Mouse (Mus musculus) frontal cortex, postnatal 36 days (tissue): ENCODE measurements around the gene Dna2.

Source experiments
- DNase-seq, 2 experiments: peaks; one replicate each; pipeline ENCODE4 v3.0.0; 2022; ENCODE audit warnings: low spot score in 2 of 2

Dna2 gene

DNA sequence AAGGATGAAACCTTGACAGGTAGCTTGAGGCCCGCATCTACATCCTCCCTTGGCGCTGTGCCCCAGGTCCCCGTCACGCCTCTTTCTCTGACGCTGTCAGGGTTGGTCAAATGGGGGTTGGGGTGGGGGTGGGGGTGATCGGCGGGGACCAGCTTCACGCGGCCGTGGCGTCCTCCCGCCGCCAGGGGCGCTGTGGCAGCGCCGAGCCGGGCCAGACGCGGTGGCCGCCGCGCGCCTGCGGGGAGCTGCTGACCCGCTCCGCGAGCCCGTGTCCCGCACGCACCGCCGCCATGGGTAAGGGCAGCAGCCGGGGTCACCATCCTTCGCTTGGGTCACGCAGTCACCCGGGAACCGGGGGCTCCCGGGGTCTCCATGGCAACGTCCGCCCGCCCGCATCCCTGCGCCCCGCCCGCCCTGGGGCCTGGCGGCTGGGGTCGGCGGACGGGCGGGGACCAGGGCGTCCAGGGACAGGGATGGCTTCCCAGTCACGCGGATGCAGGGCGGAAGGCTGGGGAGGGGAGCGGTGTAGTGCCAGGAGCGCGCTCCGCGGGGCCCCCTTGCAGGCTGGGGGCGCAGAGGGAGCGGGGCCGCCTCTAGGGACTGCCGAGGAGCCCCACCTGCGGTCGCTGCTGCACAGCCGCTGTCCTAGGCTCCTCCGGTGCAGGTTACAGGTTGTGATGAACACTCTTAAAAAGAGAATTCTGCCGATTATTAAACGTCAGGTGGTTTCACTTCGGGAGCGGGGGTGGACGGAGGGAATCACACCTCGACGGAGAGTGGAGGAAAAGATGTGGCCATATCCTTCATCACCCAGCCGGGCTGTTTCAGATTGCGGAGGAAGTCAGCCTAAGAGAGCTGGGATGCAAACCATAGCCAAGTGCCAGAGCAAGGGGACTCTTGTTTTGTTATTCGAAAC lies 33.5 kb downstream of the Dna2 start, which contains the start of gene Rufy2:
Rufy2 (plus strand) TSS at position 185 of the 916 bp plus-strand sequence.
- peak; percentile 89 to 91 for DNase-seq

DNA sequence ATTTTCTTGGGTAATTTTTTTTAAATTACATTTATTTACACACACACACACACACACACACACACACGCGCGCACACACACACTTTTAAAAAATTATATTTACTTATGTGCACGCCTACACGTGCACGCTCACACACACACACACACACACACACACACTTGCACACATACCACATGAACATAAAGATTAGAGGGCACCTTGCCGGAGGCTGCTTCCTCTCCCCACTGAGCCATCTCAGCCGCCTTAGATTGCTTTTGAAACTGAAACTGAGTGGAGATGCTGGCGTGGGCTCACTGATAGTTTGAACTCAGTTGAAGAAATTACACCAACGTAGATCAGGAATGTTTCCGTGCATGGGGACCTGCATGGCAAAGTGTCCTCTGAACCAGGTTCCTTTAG lies 37.2 kb downstream of the Dna2 start:
- no peak for DNase-seq

DNA sequence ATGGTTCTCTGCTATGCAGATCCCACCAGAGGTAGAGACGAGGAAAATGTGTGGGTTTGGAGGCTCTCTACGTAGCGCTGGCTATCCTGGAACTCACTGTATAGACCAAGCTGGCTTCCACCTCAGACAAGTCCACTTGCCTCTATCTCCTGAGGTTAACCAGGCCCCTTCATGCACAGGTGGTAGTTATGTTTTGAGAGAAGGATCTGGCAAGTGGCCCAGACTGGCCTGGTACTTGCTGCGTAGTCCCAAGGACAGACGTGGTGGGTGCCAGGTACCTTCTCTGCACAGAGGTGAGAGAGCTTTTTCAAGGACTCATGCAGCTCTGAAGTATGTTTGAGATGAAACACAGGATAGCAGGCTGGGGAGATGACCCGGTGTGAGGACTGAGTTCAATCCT lies 37.7 kb downstream of the Dna2 start:
- DNase-seq, result no peak

DNA sequence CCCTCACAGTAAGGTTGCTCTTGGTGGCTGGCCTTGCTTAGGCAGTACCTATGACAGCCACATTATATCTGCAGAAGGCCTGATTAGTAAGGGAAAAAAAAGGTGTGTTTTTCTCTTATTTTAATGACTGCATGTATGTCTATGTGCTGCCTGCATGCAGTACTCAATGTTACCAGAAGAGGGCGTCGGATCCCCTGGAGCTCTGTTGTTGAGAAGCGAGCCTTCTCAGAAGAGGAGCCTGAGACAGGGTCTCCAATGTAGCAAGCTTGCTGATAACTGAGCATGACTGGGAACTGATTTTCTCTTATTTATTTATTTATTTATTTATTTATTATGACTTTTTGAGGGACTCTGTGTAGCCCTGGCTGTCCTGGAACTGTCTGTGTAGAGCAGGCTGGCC lies 40.5 kb downstream of the Dna2 start:
- no peak for DNase-seq

DNA sequence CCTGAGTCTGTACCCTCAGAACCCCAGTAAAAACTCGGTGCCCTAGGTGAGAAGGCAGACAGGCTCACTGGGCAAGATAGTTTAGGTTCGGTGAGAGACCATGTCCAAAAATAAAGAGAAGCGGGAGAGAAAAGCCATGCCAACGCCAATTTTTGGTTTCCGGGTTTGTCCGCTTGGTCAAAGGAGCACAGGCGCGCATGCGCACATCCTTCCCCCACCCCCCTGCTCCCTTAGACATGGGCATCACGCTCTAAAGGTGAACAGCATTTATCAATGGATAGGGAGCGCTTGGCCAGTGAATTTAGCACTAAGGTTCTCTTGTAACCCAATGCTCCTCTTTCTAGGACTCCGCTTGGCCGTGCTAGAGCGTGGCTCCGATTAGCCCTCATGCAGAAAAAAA lies 43.8 kb downstream of the Dna2 start:
- no peak for DNase-seq

DNA sequence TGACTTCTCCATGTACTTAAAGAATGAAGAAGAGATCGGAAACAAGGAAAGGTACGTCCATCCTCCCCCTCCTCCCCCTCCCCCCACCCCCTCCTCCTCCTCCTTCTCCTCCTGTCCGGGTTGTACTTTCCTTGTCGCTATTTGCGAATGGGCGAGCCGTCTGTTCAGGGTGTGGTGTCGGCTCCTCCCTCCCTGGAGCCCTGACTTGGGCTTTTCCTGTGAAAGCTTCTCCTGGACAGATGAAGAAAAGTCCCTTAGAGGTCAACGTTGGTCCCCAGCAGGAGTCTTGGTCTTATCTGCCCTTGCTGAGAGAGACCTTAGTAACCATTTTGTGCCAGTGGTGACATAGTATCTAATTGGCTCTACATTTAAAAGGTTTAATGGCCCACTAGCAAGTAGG lies 47.2 kb downstream of the Dna2 start:
- no peak for DNase-seq

DNA sequence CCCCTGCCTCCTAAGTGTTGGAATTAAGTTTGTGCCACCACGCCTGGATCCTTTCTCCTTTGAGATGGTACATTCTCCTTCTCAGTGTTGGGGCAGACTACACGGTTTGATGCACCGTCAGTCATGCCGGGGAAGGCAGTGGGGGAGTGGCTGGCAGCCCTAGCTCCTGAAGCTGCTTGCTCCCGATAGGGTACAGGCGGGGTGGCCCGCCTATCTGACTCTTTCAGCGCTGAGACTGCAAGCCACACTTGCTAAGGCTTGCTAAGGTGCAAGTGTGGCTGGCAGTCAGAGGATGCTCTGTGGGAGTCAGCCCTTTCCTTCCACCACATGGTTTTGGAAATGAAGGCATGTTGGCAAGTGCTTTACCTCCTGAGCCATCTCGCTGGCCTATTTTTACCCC lies 53.8 kb downstream of the Dna2 start:
- no peak for DNase-seq

DNA sequence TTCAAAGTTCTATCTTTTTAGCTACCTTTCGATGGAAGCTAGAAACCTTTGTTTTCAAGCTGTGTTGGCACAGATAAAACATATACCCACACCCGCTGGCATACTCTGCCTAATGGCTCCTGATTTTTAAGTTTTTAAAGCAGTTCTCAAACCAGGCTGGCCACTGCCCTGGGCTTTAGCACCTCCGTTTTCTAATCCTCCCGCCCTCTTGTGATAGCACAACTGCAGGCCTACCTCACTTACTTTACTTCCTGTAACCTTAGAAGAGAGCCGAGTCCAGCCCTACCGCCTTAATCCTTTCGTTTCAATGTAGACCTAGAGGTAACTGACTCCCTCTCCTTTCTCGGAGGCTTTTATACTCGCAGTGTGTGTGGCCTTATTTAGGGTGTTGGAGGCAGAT lies 56.4 kb downstream of the Dna2 start:
- DNase-seq, result no peak

DNA sequence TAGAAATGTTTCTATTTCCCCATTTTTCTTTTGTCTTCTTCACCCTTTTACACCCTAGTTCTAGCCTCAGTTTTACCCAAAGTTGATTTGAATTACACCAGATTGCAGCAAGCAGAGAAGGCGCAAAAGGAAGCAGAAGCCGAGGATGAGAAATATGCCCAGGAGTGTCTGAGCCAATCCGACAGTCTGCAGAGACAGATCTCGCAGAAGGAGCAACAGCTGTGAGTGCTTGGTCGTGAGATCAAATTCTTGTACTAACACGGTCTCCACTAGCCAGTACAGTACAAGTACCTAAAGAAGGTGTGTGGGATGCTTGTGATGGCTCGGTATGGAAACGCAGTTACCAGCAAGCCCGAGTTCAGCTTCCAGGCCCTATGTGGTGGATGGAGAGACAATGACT lies 57.7 kb downstream of the Dna2 start:
- no peak for DNase-seq

DNA sequence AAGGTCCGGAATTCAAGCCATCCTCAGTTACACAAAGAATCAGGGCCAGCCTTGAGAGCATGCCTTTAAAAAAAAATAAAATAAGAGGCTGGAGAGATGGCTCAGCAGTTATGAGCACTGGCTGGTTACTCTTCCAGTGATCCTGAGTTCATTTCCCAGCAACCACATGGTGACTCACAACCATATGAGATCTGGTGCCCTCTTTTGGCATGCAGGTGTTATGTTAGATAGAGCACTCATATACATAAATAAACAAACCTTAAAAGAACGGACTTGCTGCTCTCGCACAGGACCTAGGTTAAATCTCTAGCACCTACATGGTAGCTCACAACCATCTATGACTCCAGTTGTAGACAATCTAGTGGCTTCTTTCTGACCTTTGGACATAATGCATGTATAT lies 61.4 kb downstream of the Dna2 start:
- DNase-seq, result no peak

DNA sequence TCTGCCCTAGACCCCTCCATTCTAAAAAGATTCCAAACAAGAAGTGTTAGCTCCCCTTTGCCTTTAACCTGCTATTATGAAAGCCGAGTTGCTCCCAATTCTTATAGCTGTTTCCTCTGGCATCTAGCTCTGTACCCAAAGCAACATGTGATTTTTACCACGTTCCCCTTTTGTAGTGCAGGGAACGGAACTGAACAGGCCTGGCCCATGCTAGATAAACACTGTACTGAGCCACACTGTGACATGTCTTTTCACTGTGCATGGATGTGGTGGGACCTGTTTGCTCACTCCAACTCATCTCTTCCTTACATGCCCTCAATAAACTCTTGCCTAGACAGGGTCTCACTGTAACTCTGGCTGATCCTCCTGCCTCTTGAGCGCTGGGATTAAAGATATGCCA lies 63.4 kb downstream of the Dna2 start:
- DNase-seq, result no peak

DNA sequence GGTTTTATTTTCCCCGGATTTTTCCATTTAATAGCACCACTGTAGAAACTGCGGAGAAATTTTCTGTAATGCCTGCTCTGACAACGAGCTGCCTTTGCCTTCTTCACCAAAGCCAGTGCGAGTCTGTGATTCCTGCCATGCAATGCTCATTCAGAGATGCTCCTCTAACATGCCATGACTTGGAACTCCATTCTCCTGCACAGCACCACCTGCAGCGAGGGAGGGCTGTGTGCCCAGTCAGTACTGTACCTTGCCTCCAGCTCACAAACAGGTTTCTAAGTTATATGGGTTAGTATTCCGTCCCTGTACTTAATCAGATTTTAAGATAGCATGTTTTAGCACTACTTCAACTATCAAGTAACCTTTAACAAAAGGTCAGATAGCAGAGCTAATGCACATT lies 64.7 kb downstream of the Dna2 start:
- DNase-seq, result no peak

DNA sequence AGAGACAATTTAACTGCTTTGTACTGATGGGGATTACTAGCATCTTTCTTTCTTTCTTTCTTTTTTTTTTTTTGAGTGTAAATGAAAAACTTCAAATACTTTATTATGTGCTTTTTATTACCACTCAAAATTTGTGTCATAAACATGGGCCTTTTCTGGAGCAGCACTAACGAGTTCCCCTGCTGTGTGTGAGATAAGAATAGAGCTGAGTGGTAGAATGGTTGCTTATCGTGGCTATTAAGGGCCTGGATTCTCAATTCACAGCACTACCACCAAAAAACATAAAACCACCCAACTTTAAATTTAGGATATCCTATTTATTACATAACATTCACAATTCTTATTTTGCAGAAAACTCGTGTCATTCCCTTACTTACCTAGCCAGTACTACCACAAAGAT lies 66.7 kb downstream of the Dna2 start:
- no peak for DNase-seq

DNA sequence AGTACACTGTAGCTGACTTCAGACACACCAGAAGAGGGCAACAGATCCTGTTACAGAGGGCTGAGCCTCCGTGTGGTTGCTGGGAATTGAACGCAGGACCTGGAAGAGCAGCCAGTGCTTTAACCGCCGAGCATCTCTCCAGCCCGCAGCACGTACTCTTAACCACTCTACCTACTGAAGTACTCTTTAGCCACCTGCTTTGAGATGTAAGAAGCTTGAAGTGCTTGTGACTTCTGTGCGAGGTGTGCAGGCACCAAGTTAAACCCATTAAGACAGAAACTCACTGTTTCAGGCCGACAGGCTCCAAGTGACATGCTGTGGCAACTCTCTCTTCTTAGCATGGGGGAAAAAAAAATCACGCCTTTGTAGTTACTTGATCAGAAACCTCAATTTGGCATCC lies 67.3 kb downstream of the Dna2 start:
- no peak for DNase-seq

DNA sequence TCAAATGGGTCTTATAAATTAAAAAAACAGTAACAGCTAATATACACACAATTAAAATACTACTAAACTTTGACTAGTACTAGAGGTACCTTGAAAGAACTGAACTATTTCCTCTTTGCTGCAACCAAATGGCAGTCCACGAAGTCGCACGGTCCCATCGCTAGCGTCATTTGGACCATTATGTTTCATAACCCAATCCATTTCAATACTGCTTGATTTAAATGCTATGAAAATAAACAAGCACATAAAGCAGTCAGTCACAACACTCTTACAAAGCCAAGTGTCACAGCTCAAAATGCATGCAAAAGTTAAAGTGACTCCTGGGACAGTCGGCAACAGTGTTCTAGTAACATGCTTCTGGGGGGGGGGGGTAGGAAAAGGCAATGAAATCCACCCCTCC lies 72.5 kb downstream of the Dna2 start:
- no peak for DNase-seq

DNA sequence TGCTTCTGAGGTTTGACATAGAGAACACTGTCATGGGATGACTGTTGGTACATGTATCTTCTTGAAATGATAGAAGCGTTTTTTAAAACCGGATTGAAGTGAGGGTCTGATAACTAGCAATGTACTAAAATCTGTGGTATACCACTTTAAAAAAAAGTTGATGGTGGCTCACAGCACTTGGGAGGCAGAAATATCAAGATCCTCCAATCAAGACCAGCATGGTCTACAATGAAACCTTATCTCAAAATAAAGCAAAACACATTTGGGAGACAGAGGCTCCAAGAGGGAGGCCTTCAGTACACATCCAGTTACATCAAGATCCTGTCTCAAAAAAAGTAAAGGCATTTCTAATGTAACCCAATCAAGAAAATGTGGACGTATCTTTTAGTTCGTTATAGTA lies 74.9 kb downstream of the Dna2 start:
- no peak for DNase-seq

DNA sequence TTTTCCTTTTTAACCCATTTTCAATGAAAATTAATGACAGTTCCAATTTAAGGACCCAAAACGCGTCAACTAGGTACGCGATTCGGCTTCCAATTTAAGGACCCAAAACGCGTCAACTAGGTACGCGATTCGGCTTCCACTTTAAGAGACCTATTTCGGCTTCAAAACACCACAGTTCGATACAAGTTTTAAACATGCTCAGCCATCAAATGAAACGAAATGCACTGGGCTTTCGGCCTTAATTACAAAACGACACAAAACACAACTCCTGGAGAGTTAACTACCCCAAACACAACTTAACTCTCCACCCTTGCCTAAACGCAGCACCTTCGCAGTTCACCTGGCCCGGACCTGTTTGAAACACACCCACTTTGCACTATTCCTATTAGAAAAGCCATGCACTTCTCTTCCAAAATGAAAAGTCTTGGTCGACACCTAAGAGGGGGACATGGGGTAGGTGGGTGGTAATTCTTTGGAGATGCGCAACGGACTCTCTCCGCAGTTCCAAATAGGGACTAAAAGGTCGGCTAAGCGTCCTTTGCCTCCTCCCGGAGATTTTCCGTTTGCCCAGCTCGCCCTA lies 75.8 kb downstream of the Dna2 start:
- no peak for DNase-seq

DNA sequence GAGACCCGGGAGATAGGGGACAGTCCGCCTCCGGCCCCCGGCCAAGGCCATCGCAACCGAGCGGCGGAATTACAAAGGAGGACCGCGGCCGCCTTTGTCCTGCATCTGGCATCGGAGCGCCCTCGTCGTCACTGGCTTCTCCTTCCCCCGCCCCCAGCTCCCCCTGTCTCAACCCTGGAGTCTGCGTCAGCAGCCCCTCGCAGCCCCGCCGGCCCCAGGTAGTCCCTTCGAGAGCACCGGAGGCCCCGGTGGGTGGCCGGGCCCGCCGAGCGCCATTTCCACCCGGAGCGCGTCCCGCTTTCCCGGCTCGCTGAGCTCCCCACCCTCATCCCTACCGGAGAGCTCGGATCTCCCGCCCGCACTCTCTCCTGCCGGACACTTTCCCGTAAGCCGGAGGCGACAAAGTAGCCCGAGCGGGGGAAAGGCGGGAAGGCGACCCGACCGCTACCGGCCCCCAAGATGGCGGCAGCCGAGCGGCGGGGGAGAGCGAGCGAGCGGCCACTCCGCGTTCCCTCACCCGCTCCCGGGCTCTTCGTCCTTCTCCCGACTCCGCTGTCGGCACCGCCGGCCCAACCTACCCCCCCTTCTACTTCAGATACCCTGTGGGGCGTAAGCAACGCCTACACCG lies 76.4 kb downstream of the Dna2 start:
- peak; percentile 61 to 66 for DNase-seq
